Mouse (Mus musculus): Measurements from ENCODE around the gene Mical3. TPM values are rescaled to one million over a fixed set of nuclear protein-coding genes. Genes with fewer than 3 reads are reported as not detected.

Mical3 gene
- polyA plus RNA-seq, 1 experiment from 2014 or later, result 28.2 TPM

- Histone ChIP-seq H3K4me1 (peaks cover 96% of the 10 kb centered on the region), H3K36me3 (peaks cover 3% of the 10 kb centered on the region), H3K4me3 (no peak overlapping the region), H3K9me3 (no peaks in the 10 kb centered on the region), H3K27me3 (replicated peaks) (no peaks in the 10 kb centered on the region), H3K4me2 (no peak overlapping the region), H3K27ac (replicated peaks) (peak overlapping the region; percentile 5; the same call in 1 of the 2 replicates), H3K9ac (0 out of 2 replicates have a peak overlapping the region, but pooled peaks have one; percentile 33)
- 76% methylated on average over 5 of the region's 5 CpGs for WGBS
- no peak for ATAC-seq (ENCODE audit: extremely low read depth, insufficient number of reproducible peaks, low FRiP score, low TSS enrichment)
These were observed 52.6 kb downstream of the Mical3 start for GRCm38 (mm10) chr6:121078175-121078574.

- 59% methylated on average over 12 of the region's 12 CpGs for WGBS
- ATAC-seq (ENCODE audit: extremely low read depth, insufficient number of reproducible peaks, low FRiP score, low TSS enrichment), result no peak
- H3K4me1 ChIP-seq, result peaks cover 95% of the 10 kb centered on the region
These were observed 53.8 kb downstream of the Mical3 start for GRCm38 (mm10) chr6:121076929-121077566.

GRCm38 (mm10) chr6:121075763-121076162 lies 55.0 kb downstream of the Mical3 start:
- H3K36me3 ChIP-seq, result peaks cover 3% of the 10 kb centered on the region
- H3K27me3 ChIP-seq (replicated peaks), result no peaks in the 10 kb centered on the region
- no peak overlapping the region for H3K9ac ChIP-seq
- H3K4me2 ChIP-seq, result no peak overlapping the region
- peaks cover 92% of the 10 kb centered on the region for H3K4me1 ChIP-seq
- H3K9me3 ChIP-seq, result no peaks in the 10 kb centered on the region
- 100% methylated on average over 1 of the region's 1 CpGs for WGBS
- ATAC-seq (ENCODE audit: extremely low read depth, insufficient number of reproducible peaks, low FRiP score, low TSS enrichment), result no peak
- H3K4me3 ChIP-seq, result no peak overlapping the region
- 0 out of 2 replicates have a peak overlapping the region, but pooled peaks have one; percentile 5 for H3K27ac ChIP-seq (replicated peaks)

More at GRCm38 (mm10) chr6:121076929-121077566, 53.8 kb downstream of the Mical3 start:
- Histone ChIP-seq H3K4me3 (no peak overlapping the region), H3K36me3 (peaks cover 3% of the 10 kb centered on the region), H3K27ac (replicated peaks) (peak overlapping the region; percentile 70), H3K27me3 (replicated peaks) (no peaks in the 10 kb centered on the region), H3K9me3 (no peaks in the 10 kb centered on the region), H3K4me2 (no peak overlapping the region), H3K9ac (no peak overlapping the region)

- WGBS, result 74% methylated on average over 7 of the region's 7 CpGs
- Histone ChIP-seq H3K27me3 (replicated peaks) (no peaks in the 10 kb centered on the region), H3K9me3 (no peaks in the 10 kb centered on the region), H3K27ac (replicated peaks) (no peak overlapping the region), H3K4me3 (no peak overlapping the region), H3K4me2 (no peak overlapping the region), H3K4me1 (peaks cover 92% of the 10 kb centered on the region), H3K36me3 (peaks cover 3% of the 10 kb centered on the region), H3K9ac (no peak overlapping the region)
- ATAC-seq (ENCODE audit: extremely low read depth, insufficient number of reproducible peaks, low FRiP score, low TSS enrichment), result no peak
These were observed 57.5 kb downstream of the Mical3 start for GRCm38 (mm10) chr6:121073312-121073711.

- Histone ChIP-seq H3K27ac (replicated peaks) (no peak overlapping the region), H3K36me3 (peaks cover 3% of the 10 kb centered on the region)
- WGBS, result 89% methylated on average over 2 of the region's 2 CpGs
These were observed 58.2 kb downstream of the Mical3 start for GRCm38 (mm10) chr6:121072615-121073014.

GRCm38 (mm10) chr6:121070584-121071230 lies 60.1 kb downstream of the Mical3 start:
- Histone ChIP-seq H3K4me1 (peaks cover 92% of the 10 kb centered on the region), H3K9ac (peak overlapping the region; percentile 34; the same call in 1 of the 2 replicates)
- 66% methylated on average over 9 of the region's 9 CpGs for WGBS

More at GRCm38 (mm10) chr6:121072615-121073014, 58.2 kb downstream of the Mical3 start:
- H3K27me3 ChIP-seq (replicated peaks), result no peaks in the 10 kb centered on the region
- ATAC-seq (ENCODE audit: extremely low read depth, insufficient number of reproducible peaks, low FRiP score, low TSS enrichment), result no peak
- H3K9ac ChIP-seq, result no peak overlapping the region
- H3K4me3 ChIP-seq, result no peak overlapping the region
- no peak overlapping the region for H3K4me2 ChIP-seq
- peaks cover 92% of the 10 kb centered on the region for H3K4me1 ChIP-seq
- no peaks in the 10 kb centered on the region for H3K9me3 ChIP-seq

GRCm38 (mm10) chr6:121069156-121069555 lies 61.6 kb downstream of the Mical3 start:
- Histone ChIP-seq H3K27me3 (replicated peaks) (no peaks in the 10 kb centered on the region), H3K4me1 (peaks cover 96% of the 10 kb centered on the region), H3K27ac (replicated peaks) (peak overlapping the region; percentile 92), H3K4me2 (peak overlapping the region; percentile 27), H3K9me3 (no peaks in the 10 kb centered on the region), H3K9ac (peak overlapping the region; percentile 54), H3K4me3 (no peak overlapping the region), H3K36me3 (peaks cover 3% of the 10 kb centered on the region; the same call in 1 of the 2 replicates)
- peak; percentile 55 for ATAC-seq (ENCODE audit: extremely low read depth, insufficient number of reproducible peaks, low FRiP score, low TSS enrichment)
- 21% methylated on average over 8 of the region's 8 CpGs for WGBS

More at GRCm38 (mm10) chr6:121070584-121071230, 60.1 kb downstream of the Mical3 start:
- H3K4me2 ChIP-seq, result no peak overlapping the region
- H3K27ac ChIP-seq (replicated peaks), result peak overlapping the region; percentile 92
- H3K9me3 ChIP-seq, result no peaks in the 10 kb centered on the region
- peaks cover 3% of the 10 kb centered on the region; the same call in 1 of the 2 replicates for H3K36me3 ChIP-seq
- H3K27me3 ChIP-seq (replicated peaks), result no peaks in the 10 kb centered on the region
- no peak for ATAC-seq (ENCODE audit: extremely low read depth, insufficient number of reproducible peaks, low FRiP score, low TSS enrichment)
- H3K4me3 ChIP-seq, result no peak overlapping the region

GRCm38 (mm10) chr6:121068087-121068464 lies 62.7 kb downstream of the Mical3 start:
- Histone ChIP-seq H3K9me3 (no peaks in the 10 kb centered on the region), H3K36me3 (no peaks in the 10 kb centered on the region), H3K4me1 (peaks cover 96% of the 10 kb centered on the region), H3K27ac (replicated peaks) (peak overlapping the region; percentile 92), H3K4me2 (peak overlapping the region; percentile 24), H3K27me3 (replicated peaks) (no peaks in the 10 kb centered on the region), H3K9ac (peak overlapping the region; percentile 66), H3K4me3 (no peak overlapping the region)
- WGBS, result 60% methylated on average over 7 of the region's 7 CpGs
- no peak for ATAC-seq (ENCODE audit: extremely low read depth, insufficient number of reproducible peaks, low FRiP score, low TSS enrichment)

- 35% methylated on average over 11 of the region's 11 CpGs for WGBS
- Histone ChIP-seq H3K4me1 (peaks cover 96% of the 10 kb centered on the region), H3K4me2 (peak overlapping the region; percentile 39), H3K4me3 (no peak overlapping the region), H3K9ac (peak overlapping the region; percentile 66), H3K9me3 (no peaks in the 10 kb centered on the region), H3K27ac (replicated peaks) (peak overlapping the region; percentile 92), H3K27me3 (replicated peaks) (no peaks in the 10 kb centered on the region), H3K36me3 (no peaks in the 10 kb centered on the region)
- 0 out of 2 replicates have a peak, but pooled peaks have one; percentile 2 for ATAC-seq (ENCODE audit: extremely low read depth, insufficient number of reproducible peaks, low FRiP score, low TSS enrichment)
These were observed 63.2 kb downstream of the Mical3 start for GRCm38 (mm10) chr6:121067426-121068086.

- Histone ChIP-seq H3K9me3 (no peaks in the 10 kb centered on the region), H3K4me3 (no peak overlapping the region), H3K27me3 (replicated peaks) (no peaks in the 10 kb centered on the region), H3K4me2 (peak overlapping the region; percentile 39), H3K27ac (replicated peaks) (peak overlapping the region; percentile 92), H3K36me3 (no peaks in the 10 kb centered on the region), H3K4me1 (peaks cover 100% of the 10 kb centered on the region), H3K9ac (peak overlapping the region; percentile 65)
- ATAC-seq (ENCODE audit: extremely low read depth, insufficient number of reproducible peaks, low FRiP score, low TSS enrichment), result no peak
- WGBS, result 24% methylated on average over 6 of the region's 6 CpGs
These were observed 64.0 kb downstream of the Mical3 start for GRCm38 (mm10) chr6:121066761-121067160.

GRCm38 (mm10) chr6:121064356-121065015 lies 66.3 kb downstream of the Mical3 start:
- peak overlapping the region; percentile 12; the same call in 1 of the 2 replicates for H3K4me3 ChIP-seq

More at GRCm38 (mm10) chr6:121064356-121065015, 66.3 kb downstream of the Mical3 start:
- Histone ChIP-seq H3K4me1 (peaks cover 91% of the 10 kb centered on the region), H3K36me3 (no peaks in the 10 kb centered on the region), H3K27me3 (replicated peaks) (no peaks in the 10 kb centered on the region), H3K9ac (peak overlapping the region; percentile 72), H3K27ac (replicated peaks) (peak overlapping the region; percentile 92), H3K9me3 (no peaks in the 10 kb centered on the region), H3K4me2 (peak overlapping the region; percentile 30)
- WGBS, result 42% methylated on average over 17 of the region's 17 CpGs
- no peak for ATAC-seq (ENCODE audit: extremely low read depth, insufficient number of reproducible peaks, low FRiP score, low TSS enrichment)
